Mouse (Mus musculus) limb, embryonic 14.5 days (tissue): Measurements from ENCODE around the gene Akap2. TPM values are rescaled to one million over a fixed set of nuclear protein-coding genes. Genes with fewer than 3 reads are reported as not detected.

ENCODE experiments used
- ATAC-seq: fragments of 200-750 bp; cut with Nextera tagmentation; 2 replicates; pipeline ENCODE4 v1.8.0; 2017; ENCODE audit warnings: low read depth, moderate number of reproducible peaks, moderate TSS enrichment; ENCODE audit not compliant: low FRiP score
- DNase-seq: peaks from one replicate; pipeline ENCODE4 v3.0.0-alpha.2; 2015; ENCODE audit warnings: low spot score
- H3K27ac ChIP-seq: fragments of 300-500 bp; sonication (generic); replicated peaks from 2 replicates; pipeline ENCODE4 v1.5.1; 2014; ENCODE audit warnings: low read depth, mild to moderate bottlenecking, low read length, moderate library complexity, mixed read lengths
- H3K27me3 ChIP-seq: fragments of 300-500 bp; sonication (generic); 2 replicates; pipeline ENCODE4 v1.6.1; 2014; ENCODE audit warnings: low read length, mixed read lengths; ENCODE audit not compliant: control insufficient read depth, insufficient read depth
- H3K36me3 ChIP-seq: fragments of 300-500 bp; sonication (generic); 2 replicates; pipeline ENCODE4 v1.6.1; 2014; ENCODE audit warnings: mild to moderate bottlenecking, low read length, moderate library complexity, mixed read lengths; ENCODE audit not compliant: control insufficient read depth, insufficient read depth
- H3K4me1 ChIP-seq: fragments of 300-500 bp; sonication (generic); 2 replicates; pipeline ENCODE4 v1.6.1; 2014; ENCODE audit warnings: antibody characterized with exemption, low read length, mixed read lengths; ENCODE audit not compliant: control insufficient read depth, insufficient read depth
- H3K4me2 ChIP-seq: fragments of 300-500 bp; sonication (generic); replicated peaks from 2 replicates; pipeline ENCODE4 v1.6.1; 2014; ENCODE audit warnings: low read depth, mild to moderate bottlenecking, low read length, moderate library complexity; ENCODE audit not compliant: severe bottlenecking
- H3K4me3 ChIP-seq: fragments of 300-500 bp; sonication (generic); replicated peaks from 2 replicates; pipeline ENCODE4 v1.5.1; 2014; ENCODE audit warnings: low read length
- H3K9ac ChIP-seq: fragments of 300-500 bp; sonication (generic); 2 replicates; pipeline ENCODE4 v1.6.1; 2014; ENCODE audit warnings: mild to moderate bottlenecking, low read depth, low read length, moderate library complexity; ENCODE audit not compliant: severe bottlenecking
- H3K9me3 ChIP-seq: fragments of 300-500 bp; sonication (generic); 2 replicates; pipeline ENCODE4 v1.6.1; 2016; ENCODE audit warnings: low read length; ENCODE audit not compliant: control insufficient read depth
- POLR2A ChIP-seq: fragments of 200-500 bp; IDR thresholded peaks from 2 replicates; pipeline ENCODE4 v1.8.0; 2012; ENCODE audit warnings: inconsistent platforms, mild to moderate bottlenecking, moderate library complexity, borderline replicate concordance; ENCODE audit not compliant: insufficient read depth, insufficient read length; ENCODE audit errors: extremely low read depth
- WGBS: fragments of 180-500 bp; shearing (Covaris S2); extraction: QIAGEN DNeasy Blood & Tissue Kit; methylation state at CpG from one replicate; pipeline ENCODE4 v1.1.7; 2014; 5-methylcytosine and 5-hydroxymethylcytosine counted together
- polyA plus RNA-seq, 2 experiments: library from polyadenylated mRNA; depleted of rRNA in 1 of 2; stranded (reverse) in 1 of 2; unstranded in 1 of 2; fragments of >200 nt; fragmentation: Nextera tagmentation in 1 of 2; extraction: Ambion mirVana in 1 of 2; gene quantifications; 2 replicates each; pipeline versions ENCODE4 v1.2.1 to v1.2.3; 2012 to 2014

The Akap2 gene
- polyA plus RNA-seq, 2 experiments, result 23.6 to 27.6 TPM

DNA sequence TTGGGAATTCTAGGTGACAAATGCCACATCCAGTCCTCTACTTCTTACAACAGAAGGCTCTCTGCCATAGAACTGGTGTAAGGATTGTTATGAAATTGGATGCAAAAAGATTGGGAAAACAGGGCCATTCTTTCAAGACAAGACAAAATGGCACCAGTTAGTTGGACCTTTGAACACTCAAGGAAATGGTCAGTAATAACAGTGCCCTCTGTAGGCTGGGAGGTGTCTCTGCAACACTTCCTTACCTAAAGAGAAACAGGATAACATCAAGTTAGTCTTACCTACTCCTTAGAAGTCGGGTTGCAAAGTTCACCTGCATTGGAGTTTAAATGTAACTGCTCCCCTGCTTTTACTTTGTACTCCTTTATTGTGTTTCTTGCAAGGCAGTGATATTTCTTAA, 1.9 kb downstream of the Akap2 start:
- Histone ChIP-seq H3K36me3 (no peaks in the 10 kb centered on the region; the same call in 1 of the 2 replicates), H3K9ac (no peak overlapping the region), H3K4me1 (peaks cover 10% of the 10 kb centered on the region), H3K4me3 (no peak overlapping the region), H3K27ac (no peak overlapping the region), H3K4me2 (no peak overlapping the region), H3K9me3 (no peaks in the 10 kb centered on the region), H3K27me3 (no peaks in the 10 kb centered on the region)
- 96% methylated on average over 1 of the region's 1 CpGs for WGBS
- DNase-seq (no peak), ATAC-seq (no peak)
- TF ChIP-seq POLR2A, result no peak

DNA sequence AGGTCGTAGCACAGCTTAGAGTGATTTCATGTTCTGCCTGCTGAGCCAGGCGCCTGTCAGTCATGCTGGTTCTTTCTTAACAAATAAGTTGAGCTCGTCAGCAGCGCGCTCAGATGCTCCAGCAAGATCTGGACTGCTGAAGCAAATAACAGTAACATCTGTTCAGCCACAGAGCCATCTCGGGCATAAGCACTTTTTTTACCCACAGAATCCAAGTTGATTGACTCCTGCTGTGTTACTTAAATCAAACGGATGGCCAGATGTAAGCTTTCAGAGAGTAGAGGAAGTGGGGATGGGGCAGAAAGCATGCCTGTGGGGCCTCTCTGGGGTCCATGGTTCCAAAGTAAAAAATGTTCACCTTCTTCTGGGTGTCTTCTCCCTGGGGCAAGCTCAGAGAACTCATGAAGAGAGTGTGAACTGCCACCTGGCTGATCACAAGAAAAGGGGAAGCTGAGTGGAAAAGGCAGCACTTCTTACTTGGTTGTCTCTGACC, 3.5 kb downstream of the Akap2 start:
- H3K27me3 ChIP-seq, result no peaks in the 10 kb centered on the region
- no peak for TF ChIP-seq POLR2A
- peaks cover 7% of the 10 kb centered on the region for H3K4me1 ChIP-seq
- no peak overlapping the region for H3K4me2 ChIP-seq
- DNase-seq, result peak; percentile 66
- peak; percentile 64 for ATAC-seq
- H3K4me3 ChIP-seq, result no peak overlapping the region
- H3K36me3 ChIP-seq, result no peaks in the 10 kb centered on the region; the same call in 1 of the 2 replicates
- no peaks in the 10 kb centered on the region for H3K9me3 ChIP-seq
- H3K27ac ChIP-seq, result no peak overlapping the region; the same call in 1 of the 2 replicates
- WGBS, result 14% methylated on average over 7 of the region's 7 CpGs
- H3K9ac ChIP-seq, result no peak overlapping the region

DNA sequence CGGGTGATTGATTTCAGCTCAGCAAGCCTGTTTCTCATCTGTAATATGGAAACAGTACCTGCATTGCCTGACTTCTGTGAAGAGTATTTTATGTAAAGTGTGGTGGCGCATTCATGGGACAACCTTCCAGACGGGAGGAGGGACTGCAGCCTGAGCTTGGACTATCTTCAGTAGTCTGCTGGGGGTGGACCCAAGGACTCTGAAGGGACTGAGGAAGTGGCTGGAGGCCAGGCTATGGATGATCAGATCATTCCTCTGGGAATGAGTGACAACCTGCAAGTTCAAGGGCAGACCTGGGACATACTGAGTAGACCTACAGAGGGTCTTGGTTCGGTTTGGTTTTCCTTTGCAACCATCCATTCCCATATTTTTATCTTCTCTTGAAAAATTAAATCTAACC, 4.8 kb downstream of the Akap2 start:
- H3K36me3 ChIP-seq, result no peaks in the 10 kb centered on the region; the same call in 1 of the 2 replicates
- no peak overlapping the region for H3K27ac ChIP-seq
- TF ChIP-seq POLR2A, result no peak
- no peaks in the 10 kb centered on the region; the same call in 1 of the 2 replicates for H3K4me1 ChIP-seq
- no peak overlapping the region for H3K4me2 ChIP-seq
- H3K27me3 ChIP-seq, result no peaks in the 10 kb centered on the region
- no peak overlapping the region for H3K9ac ChIP-seq
- ATAC-seq (no peak), DNase-seq (no peak)
- no peaks in the 10 kb centered on the region for H3K9me3 ChIP-seq
- 69% methylated on average over 4 of the region's 4 CpGs for WGBS
- no peak overlapping the region for H3K4me3 ChIP-seq

DNA sequence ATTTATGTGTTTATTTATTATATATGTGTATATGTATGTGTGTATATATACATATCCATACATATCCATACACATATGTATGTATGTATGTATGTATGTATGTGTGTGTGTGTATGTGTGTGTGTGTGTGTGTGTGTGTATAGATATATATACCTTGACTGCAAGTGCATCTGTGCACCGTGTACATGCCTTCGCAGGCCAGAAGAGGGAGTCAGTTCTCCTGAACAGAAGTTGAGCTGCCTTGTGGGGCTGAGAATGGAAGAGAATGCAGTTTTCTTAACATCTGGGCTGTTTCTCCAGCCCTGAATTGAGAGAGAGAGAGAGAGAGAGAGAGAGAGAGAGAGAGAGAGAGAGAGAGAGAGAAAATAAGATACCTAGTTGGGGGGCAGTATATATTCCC, 6.2 kb downstream of the Akap2 start:
- Histone ChIP-seq H3K4me1 (no peaks in the 10 kb centered on the region; the same call in 1 of the 2 replicates), H3K27ac (no peak overlapping the region), H3K4me2 (no peak overlapping the region), H3K4me3 (no peak overlapping the region), H3K9me3 (no peaks in the 10 kb centered on the region), H3K9ac (no peak overlapping the region), H3K27me3 (no peaks in the 10 kb centered on the region), H3K36me3 (no peaks in the 10 kb centered on the region)
- 58% methylated on average over 2 of the region's 2 CpGs for WGBS
- DNase-seq (no peak), ATAC-seq (no peak)
- no peak for TF ChIP-seq POLR2A

DNA sequence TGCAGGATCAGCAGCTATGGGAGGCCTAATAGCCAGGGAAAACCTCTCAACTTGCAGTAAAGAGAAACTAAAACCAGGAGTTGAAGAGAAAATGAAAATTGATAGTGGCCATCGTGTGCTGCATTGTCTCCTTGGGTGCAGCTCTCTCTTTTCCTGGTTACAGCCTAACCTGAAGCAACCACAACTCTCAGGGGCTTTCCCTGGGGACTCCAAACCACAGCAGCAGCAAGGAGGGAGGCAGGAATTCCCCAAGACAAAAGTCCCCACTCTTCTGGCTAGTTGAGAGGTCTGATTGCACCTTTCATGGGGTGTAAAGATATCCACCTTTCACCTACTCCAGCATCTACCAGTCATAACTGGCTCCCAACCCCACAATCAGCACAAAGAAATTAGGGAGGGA, 8.1 kb downstream of the Akap2 start:
- ATAC-seq, result no peak
- Histone ChIP-seq H3K27me3 (no peaks in the 10 kb centered on the region), H3K4me3 (no peak overlapping the region), H3K36me3 (no peaks in the 10 kb centered on the region), H3K9me3 (no peaks in the 10 kb centered on the region), H3K27ac (no peak overlapping the region), H3K4me2 (no peak overlapping the region), H3K4me1 (no peaks in the 10 kb centered on the region; the same call in 1 of the 2 replicates), H3K9ac (no peak overlapping the region)
- TF ChIP-seq POLR2A, result no peak
- no peak for DNase-seq
- WGBS, result 74% methylated on average over 1 of the region's 1 CpGs

DNA sequence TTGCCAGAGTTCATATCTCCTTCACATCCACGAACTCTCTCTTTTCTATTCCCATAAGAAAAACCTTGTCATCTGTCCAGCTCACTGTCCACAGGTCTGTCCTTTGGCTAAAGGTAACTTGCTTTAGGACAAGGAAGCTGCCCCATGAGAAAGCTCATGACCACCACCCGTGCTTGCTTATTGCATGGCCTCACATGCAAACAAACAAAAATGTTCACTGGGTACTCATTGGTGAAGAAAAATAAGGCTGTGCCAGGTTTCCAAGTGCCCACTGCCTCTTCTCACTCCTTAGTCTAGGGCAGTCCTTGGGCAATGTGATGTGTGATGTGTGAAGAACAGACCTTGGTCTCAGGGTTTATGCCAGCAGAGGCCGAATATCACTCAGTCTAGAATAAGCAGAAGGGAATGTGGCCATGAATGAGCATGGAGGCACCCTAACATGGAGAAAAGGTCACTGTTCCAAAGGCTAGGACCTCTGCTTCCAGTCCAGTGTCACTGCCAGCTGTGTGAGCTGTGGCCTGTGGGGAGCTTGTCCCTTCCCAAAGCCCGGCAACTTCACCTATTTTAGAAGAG, 11.2 kb downstream of the Akap2 start:
- Histone ChIP-seq H3K4me1 (no peaks in the 10 kb centered on the region), H3K36me3 (no peaks in the 10 kb centered on the region), H3K4me2 (no peak overlapping the region), H3K9me3 (no peaks in the 10 kb centered on the region), H3K9ac (no peak overlapping the region), H3K27ac (no peak overlapping the region), H3K27me3 (no peaks in the 10 kb centered on the region), H3K4me3 (no peak overlapping the region)
- no peak for TF ChIP-seq POLR2A
- no peak for DNase-seq
- 85% methylated on average over 4 of the region's 4 CpGs for WGBS
- ATAC-seq, result no peak
